Mouse (Mus musculus) erythroblast, embryonic 14.5 days (primary cell): Measurements from ENCODE around the gene Pnliprp2.

Experiments used
- GATA1 ChIP-seq: IDR thresholded peaks from 2 replicates; pipeline ENCODE4 v1.6.1; 2012; ENCODE audit warnings: low read length, inconsistent platforms, mixed read lengths
- TAL1 ChIP-seq: IDR thresholded peaks from 3 replicates; pipeline ENCODE4 v1.6.1; 2012; ENCODE audit warnings: low read length, inconsistent platforms, mixed read lengths

DNA sequence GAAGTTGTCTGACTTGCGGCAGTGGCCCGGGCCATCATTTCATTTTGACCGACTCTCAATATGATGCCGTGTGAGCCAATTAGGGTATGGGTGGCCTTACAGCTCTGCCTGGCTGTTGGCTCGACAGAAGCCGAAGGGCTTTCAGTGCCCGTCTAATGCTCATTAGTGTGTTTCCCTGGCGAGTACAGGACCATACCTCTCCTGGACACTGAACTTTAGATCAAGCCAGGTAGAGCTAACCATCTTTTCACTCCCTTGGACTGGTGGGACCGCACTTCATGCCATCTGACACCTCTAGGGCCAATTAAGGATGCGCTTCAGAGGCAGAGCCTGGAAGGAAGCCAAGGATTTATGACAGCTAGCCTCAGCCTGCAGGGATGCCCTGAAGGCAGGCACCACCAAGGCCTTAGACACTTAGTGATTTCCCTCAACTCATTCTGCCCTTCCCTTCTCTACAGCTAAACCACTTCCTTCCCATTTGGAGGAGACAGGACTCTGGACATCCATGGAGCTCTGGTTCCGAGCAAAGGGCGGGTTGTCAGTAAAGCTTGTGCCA, 35.7 kb downstream of the Pnliprp2 start:
- TF ChIP-seq GATA1 (no peak), TAL1 (no peak)
